Mouse (Mus musculus) olfactory bulb, adult 2 months (tissue): Measurements from ENCODE around the gene Slit3.

Source experiments
- CTCF ChIP-seq: fragments of 200-500 bp; IDR thresholded peaks from 2 replicates; pipeline ENCODE4 v1.5.1; 2012; ENCODE audit warnings: low read depth, mild to moderate bottlenecking, low read length, moderate library complexity; ENCODE audit not compliant: insufficient read depth
- POLR2A ChIP-seq: fragments of 200-500 bp; IDR thresholded peaks from 2 replicates; pipeline ENCODE4 v1.6.1; 2012; ENCODE audit warnings: mild to moderate bottlenecking, low read depth, low read length, moderate library complexity; ENCODE audit not compliant: insufficient read depth

DNA sequence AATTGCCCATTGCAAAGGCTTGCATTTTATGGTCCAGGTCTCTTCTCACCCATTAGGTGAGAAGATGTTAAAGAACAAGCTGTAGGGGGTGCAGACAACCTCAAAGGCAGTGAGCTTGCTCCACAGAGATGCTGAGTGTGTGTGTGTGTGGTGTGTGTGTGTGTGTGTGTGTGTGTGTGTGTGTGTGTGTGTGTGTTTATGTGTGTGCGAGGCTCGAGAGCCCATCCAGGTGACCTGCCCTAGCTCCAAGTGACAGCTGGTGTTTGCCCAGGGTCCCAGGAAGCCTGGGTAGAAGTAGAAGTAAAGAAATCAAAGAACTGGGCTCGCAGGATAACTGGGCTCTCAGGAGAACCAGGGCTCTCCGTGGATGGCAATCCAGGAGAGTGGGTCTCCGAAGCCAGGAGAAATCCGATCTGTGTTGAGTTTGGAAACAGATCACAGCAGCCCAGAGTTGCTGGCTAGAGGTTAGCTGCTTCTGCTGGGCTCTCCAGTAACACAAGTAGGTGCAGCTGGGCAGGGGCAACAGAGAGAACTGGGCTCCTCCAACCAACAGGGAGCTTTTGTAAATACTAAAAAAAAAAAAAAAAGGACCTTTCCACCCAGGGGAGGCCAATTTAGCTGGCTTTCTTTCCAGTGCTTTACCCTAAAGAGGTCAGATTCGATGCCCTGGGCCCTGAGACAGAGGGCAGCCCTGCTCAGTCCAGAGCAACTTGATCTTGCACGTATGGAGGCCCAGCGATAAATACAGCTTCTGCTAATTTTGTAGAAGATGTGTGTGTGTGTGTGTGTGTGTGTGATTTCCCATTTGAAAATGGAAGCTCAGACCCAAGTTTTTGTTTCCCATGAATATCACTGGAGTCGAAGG is 204.3 kb downstream of the Slit3 start:
- TF ChIP-seq CTCF (no peak), POLR2A (no peak)
